Mouse (Mus musculus): ENCODE data around the gene Ell. TPM values are rescaled to one million over a fixed set of nuclear protein-coding genes. Genes with fewer than 3 reads are reported as not detected.
A peak's percentile ranks its signal among the peaks of the same experiment; 100 is the strongest.

Ell gene
- polyA plus RNA-seq, 1 experiment from 2014 or later: 13.0 TPM

- Histone ChIP-seq H3K27ac (ENCODE audit: low read depth, low read length) (no peak overlapping the region), H3K4me3 (ENCODE audit: low read depth, low read length) (no peak overlapping the region), H3K27me3 (ENCODE audit: control insufficient read depth, insufficient read depth, low read length) (no peaks in the 10 kb centered on the region), H3K9me3 (ENCODE audit: control insufficient read depth, low read length) (no peaks in the 10 kb centered on the region), H3K9ac (ENCODE audit: low read length) (no peak overlapping the region), H3K4me1 (ENCODE audit: control insufficient read depth, insufficient read depth, low read length) (peaks cover 13% of the 10 kb centered on the region), H3K36me3 (ENCODE audit: control insufficient read depth, insufficient read depth, low read length) (peaks cover 5% of the 10 kb centered on the region), H3K4me2 (no peak overlapping the region)
- 87% methylated on average over 2 of the region's 2 CpGs for WGBS
- no peak for ATAC-seq (ENCODE audit: low FRiP score)
- DNase-seq (ENCODE audit: low spot score, missing footprints): no peak
Observed at GRCm38 (mm10) chr8:70513441-70513840, 25.8 kb upstream of the Ell start.

DNA sequence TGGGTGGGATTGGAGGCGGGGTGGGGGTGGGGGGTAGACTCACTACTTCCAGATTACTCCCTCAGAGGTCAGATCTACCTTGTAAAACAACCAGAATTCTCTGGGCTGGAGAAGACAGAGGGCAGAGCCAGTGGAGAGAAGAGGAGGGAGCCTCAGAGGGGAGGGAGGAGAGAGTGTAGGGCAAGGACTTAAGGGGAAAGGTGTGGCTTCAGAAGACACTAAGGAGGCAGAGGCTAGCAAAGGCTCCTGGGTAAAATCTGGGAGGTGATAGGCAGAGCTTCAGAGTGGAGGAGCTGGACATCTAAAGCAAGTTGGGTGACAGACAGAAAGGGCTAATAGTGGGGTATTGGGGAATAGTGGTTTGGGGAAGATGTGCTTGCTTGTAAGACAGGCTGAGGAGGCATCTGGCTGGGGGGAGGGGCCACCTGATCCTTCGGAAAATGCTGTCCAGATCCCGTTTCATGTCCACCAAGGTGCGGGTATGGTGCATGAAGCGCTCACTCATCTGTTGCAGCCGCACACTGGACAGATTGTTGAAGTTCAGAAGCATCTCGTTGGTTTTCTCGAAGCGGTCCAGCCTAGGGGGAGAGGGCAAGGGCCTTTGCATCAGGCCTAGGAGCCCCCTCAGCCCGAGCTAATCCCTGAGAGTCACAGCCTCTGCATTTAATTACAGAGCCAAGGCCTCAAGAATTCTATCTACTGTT lies 21.2 kb upstream of the Ell start:
- Histone ChIP-seq H3K27me3 (ENCODE audit: control insufficient read depth, insufficient read depth, low read length) (no peaks in the 10 kb centered on the region), H3K9me3 (ENCODE audit: control insufficient read depth, low read length) (no peaks in the 10 kb centered on the region), H3K4me3 (ENCODE audit: low read depth, low read length) (no peak overlapping the region), H3K9ac (ENCODE audit: low read length) (no peak overlapping the region), H3K4me1 (ENCODE audit: control insufficient read depth, insufficient read depth, low read length) (peaks cover 6% of the 10 kb centered on the region; the same call in 1 of the 2 replicates), H3K27ac (ENCODE audit: low read depth, low read length) (no peak overlapping the region), H3K36me3 (ENCODE audit: control insufficient read depth, insufficient read depth, low read length) (no peaks in the 10 kb centered on the region; the same call in none of the 2 replicates), H3K4me2 (no peak overlapping the region)
- WGBS: 72% methylated on average over 10 of the region's 10 CpGs
- no peak for DNase-seq (ENCODE audit: low spot score, missing footprints)
- ATAC-seq (ENCODE audit: low FRiP score): no peak

DNA sequence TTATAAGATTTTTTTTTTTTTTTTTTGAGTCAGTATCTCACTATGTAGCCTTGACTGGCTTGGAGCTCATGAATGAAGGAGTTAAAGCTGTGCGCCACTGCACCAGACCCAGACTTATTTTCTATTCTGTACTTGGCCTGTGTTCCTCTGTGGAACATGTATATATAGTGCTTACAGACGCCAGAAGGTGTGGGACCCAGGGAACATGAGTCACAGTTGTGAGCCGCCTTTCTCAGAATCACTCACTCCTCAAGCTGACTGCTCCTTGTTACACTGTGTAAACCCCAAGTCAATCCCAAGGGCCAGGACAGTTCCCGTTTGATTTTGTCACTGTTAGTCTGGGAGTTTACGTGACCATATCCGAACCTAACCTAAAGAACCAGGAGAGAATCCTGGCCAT lies 20.2 kb upstream of the Ell start:
- Histone ChIP-seq H3K4me1 (ENCODE audit: control insufficient read depth, insufficient read depth, low read length) (peaks cover 6% of the 10 kb centered on the region; the same call in 1 of the 2 replicates), H3K36me3 (ENCODE audit: control insufficient read depth, insufficient read depth, low read length) (no peaks in the 10 kb centered on the region; the same call in 1 of the 2 replicates), H3K4me2 (no peak overlapping the region), H3K27me3 (ENCODE audit: control insufficient read depth, insufficient read depth, low read length) (no peaks in the 10 kb centered on the region), H3K9me3 (ENCODE audit: control insufficient read depth, low read length) (no peaks in the 10 kb centered on the region), H3K4me3 (ENCODE audit: low read depth, low read length) (no peak overlapping the region), H3K27ac (ENCODE audit: low read depth, low read length) (no peak overlapping the region), H3K9ac (ENCODE audit: low read length) (no peak overlapping the region)
- ATAC-seq (ENCODE audit: low FRiP score): no peak
- WGBS: 94% methylated on average over 6 of the region's 6 CpGs
- DNase-seq (ENCODE audit: low spot score, missing footprints): no peak

GRCm38 (mm10) chr8:70519606-70520005 lies 19.7 kb upstream of the Ell start:
- 71% methylated on average over 2 of the region's 2 CpGs for WGBS
- Histone ChIP-seq H3K27me3 (ENCODE audit: control insufficient read depth, insufficient read depth, low read length) (no peaks in the 10 kb centered on the region), H3K4me1 (ENCODE audit: control insufficient read depth, insufficient read depth, low read length) (peaks cover 6% of the 10 kb centered on the region; the same call in 1 of the 2 replicates), H3K36me3 (ENCODE audit: control insufficient read depth, insufficient read depth, low read length) (no peaks in the 10 kb centered on the region), H3K4me3 (ENCODE audit: low read depth, low read length) (no peak overlapping the region), H3K27ac (ENCODE audit: low read depth, low read length) (no peak overlapping the region), H3K9me3 (ENCODE audit: control insufficient read depth, low read length) (no peaks in the 10 kb centered on the region), H3K4me2 (no peak overlapping the region), H3K9ac (ENCODE audit: low read length) (no peak overlapping the region)
- DNase-seq (ENCODE audit: low spot score, missing footprints) (no peak), ATAC-seq (ENCODE audit: low FRiP score) (no peak)

DNA sequence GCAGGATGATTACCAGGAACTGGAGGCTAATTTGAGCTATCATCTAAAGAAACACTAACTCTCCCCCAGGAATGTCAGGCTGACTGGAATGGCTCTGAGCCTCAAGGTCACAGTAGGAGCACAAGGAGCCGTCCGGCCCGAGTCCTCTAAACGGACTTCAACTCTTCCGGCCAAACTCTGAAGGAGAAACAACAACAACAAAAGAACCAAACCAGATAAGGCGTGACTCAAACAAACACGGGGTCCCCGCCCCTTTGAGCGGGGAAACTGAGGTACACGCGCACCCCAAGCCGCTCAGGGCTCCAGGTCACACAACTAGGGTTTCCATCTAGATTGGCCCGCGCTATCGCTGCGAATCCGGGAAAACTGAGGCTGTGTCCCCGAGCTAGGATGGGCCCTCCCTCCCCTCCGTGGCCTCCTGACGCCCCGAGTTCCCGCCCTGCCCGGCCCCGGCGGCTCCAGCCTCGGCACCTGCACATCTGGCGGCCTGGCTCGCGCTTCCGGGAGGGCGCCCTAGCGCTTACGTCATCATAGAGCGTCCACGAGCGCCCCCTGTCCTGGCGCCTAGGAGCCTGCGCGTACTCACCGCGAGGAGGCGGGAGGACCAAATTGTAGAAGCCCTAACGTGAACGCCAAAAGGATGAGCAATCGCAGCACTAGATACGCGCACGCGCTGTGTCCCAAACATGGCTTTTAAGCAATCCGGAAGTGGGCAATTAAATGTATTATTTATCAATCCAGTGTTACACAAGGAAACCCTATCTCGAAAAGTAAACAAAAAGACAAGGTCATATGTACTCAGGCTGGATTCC lies 16.5 kb upstream of the Ell start:
- Histone ChIP-seq H3K27me3 (ENCODE audit: control insufficient read depth, insufficient read depth, low read length) (no peaks in the 10 kb centered on the region), H3K4me3 (ENCODE audit: low read depth, low read length) (peak overlapping the region; percentile 57), H3K27ac (ENCODE audit: low read depth, low read length) (peak overlapping the region; percentile 45; the same call in 1 of the 2 replicates), H3K4me2 (peak overlapping the region; percentile 68), H3K4me1 (ENCODE audit: control insufficient read depth, insufficient read depth, low read length) (peaks cover 13% of the 10 kb centered on the region), H3K36me3 (ENCODE audit: control insufficient read depth, insufficient read depth, low read length) (no peaks in the 10 kb centered on the region), H3K9ac (ENCODE audit: low read length) (peak overlapping the region; percentile 76), H3K9me3 (ENCODE audit: control insufficient read depth, low read length) (no peaks in the 10 kb centered on the region)
- ATAC-seq (ENCODE audit: low FRiP score) (peak; percentile 81), DNase-seq (ENCODE audit: low spot score, missing footprints) (peak; percentile 99)
- WGBS: 1% methylated on average over 50 of the region's 51 CpGs

GRCm38 (mm10) chr8:70527111-70527511 lies 12.1 kb upstream of the Ell start:
- no peak for DNase-seq (ENCODE audit: low spot score, missing footprints)
- H3K27ac ChIP-seq (ENCODE audit: low read depth, low read length): no peak overlapping the region
- H3K4me2 ChIP-seq: peak overlapping the region; percentile 88
- peaks cover 17% of the 10 kb centered on the region for H3K4me1 ChIP-seq (ENCODE audit: control insufficient read depth, insufficient read depth, low read length)
- peaks cover 7% of the 10 kb centered on the region; the same call in 1 of the 2 replicates for H3K36me3 ChIP-seq (ENCODE audit: control insufficient read depth, insufficient read depth, low read length)
- peak overlapping the region; percentile 87 for H3K4me3 ChIP-seq (ENCODE audit: low read depth, low read length)
- WGBS: 3% methylated on average over 8 of the region's 8 CpGs
- ATAC-seq (ENCODE audit: low FRiP score): no peak
- peak overlapping the region; percentile 96 for H3K9ac ChIP-seq (ENCODE audit: low read length)
- no peaks in the 10 kb centered on the region for H3K27me3 ChIP-seq (ENCODE audit: control insufficient read depth, insufficient read depth, low read length)
- no peaks in the 10 kb centered on the region for H3K9me3 ChIP-seq (ENCODE audit: control insufficient read depth, low read length)

DNA sequence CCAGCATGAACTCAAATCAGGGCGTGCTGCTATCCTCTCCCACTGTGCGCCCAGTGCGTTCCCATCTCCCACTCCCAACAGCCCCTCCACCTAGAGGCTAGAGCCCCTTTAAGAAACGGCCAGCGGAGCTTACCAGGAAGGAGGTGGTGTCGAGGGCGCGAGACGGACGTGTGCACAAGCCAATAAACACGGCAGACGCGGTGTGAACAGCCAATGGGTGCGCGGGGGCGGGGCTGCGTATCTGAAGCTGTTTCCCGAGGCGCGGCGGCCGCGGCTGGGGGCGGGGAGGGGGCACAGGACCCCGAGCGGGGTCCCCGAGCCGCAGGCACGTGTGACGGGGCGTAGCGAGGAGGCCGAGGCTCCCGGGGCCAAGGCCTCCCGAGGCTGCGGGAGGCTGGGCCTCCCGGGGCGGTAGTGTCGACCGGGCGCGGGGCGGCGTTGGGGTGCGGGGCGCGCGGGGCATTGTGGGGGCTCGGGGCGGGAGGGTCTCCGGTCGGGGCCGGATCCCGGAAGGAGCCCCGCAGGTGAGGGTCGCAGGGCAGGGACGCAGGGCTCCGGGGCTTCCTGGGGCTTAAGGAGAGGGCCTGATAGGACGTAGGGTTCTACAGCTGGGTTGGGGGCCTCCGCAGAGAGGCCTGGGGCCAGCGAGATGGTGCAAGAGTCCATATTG lies 11.6 kb upstream of the Ell start, which contains the start of the genes Fkbp8 and Kxd1:
Gene Fkbp8 (plus strand): TSS at position 213 of the 670 bp plus-strand sequence.
Gene Kxd1 (minus strand): TSS at position 445 of the 670 bp plus-strand sequence.
- Histone ChIP-seq H3K4me2 (peak within 1 kb of the TSS; percentile 88), H3K9ac (ENCODE audit: low read length) (peak within 1 kb of the TSS; percentile 96), H3K27ac (ENCODE audit: low read depth, low read length) (peak within 1 kb of the TSS; percentile 77), H3K4me1 (ENCODE audit: control insufficient read depth, insufficient read depth, low read length) (peaks cover 13% of the 10 kb centered on the region), H3K27me3 (ENCODE audit: control insufficient read depth, insufficient read depth, low read length) (no peaks in the 10 kb centered on the region), H3K9me3 (ENCODE audit: control insufficient read depth, low read length) (no peaks in the 10 kb centered on the region), H3K4me3 (ENCODE audit: low read depth, low read length) (peak within 1 kb of the TSS; percentile 87), H3K36me3 (ENCODE audit: control insufficient read depth, insufficient read depth, low read length) (peaks cover 11% of the 10 kb centered on the region; the same call in 1 of the 2 replicates)
- WGBS: under 1% methylated on average over 61 of the region's 61 CpGs
- ATAC-seq (ENCODE audit: low FRiP score): peak; percentile 96
- DNase-seq (ENCODE audit: low spot score, missing footprints): peak; percentile 100

- peaks cover 13% of the 10 kb centered on the region; the same call in 1 of the 2 replicates for H3K36me3 ChIP-seq (ENCODE audit: control insufficient read depth, insufficient read depth, low read length)
- WGBS: 38% methylated on average over 13 of the region's 13 CpGs
- ATAC-seq (ENCODE audit: low FRiP score): no peak
- peak overlapping the region; percentile 87 for H3K4me3 ChIP-seq (ENCODE audit: low read depth, low read length)
- no peaks in the 10 kb centered on the region for H3K27me3 ChIP-seq (ENCODE audit: control insufficient read depth, insufficient read depth, low read length)
- no peak overlapping the region; the same call in 1 of the 2 replicates for H3K27ac ChIP-seq (ENCODE audit: low read depth, low read length)
- peaks cover 13% of the 10 kb centered on the region for H3K4me1 ChIP-seq (ENCODE audit: control insufficient read depth, insufficient read depth, low read length)
- peak overlapping the region; percentile 88 for H3K4me2 ChIP-seq
- H3K9ac ChIP-seq (ENCODE audit: low read length): peak overlapping the region; percentile 96
- peak; percentile 91 for DNase-seq (ENCODE audit: low spot score, missing footprints)
- no peaks in the 10 kb centered on the region for H3K9me3 ChIP-seq (ENCODE audit: control insufficient read depth, low read length)
Observed at GRCm38 (mm10) chr8:70528182-70528797, 11.0 kb upstream of the Ell start.
